Mouse (Mus musculus) adipocyte (in vitro differentiated cells): ENCODE measurements around the gene Foxp1.
A peak's percentile ranks its signal among the peaks of the same experiment; 100 is the strongest.

Source experiments
- DNase-seq: peaks from one replicate; pipeline ENCODE4 v3.0.0-alpha.2; 2016; ENCODE audit warnings: low spot score

Gene Foxp1

GRCm38 (mm10) chr6:98948153-98949141 lies 574.1 kb downstream of the Foxp1 start:
- no peak for DNase-seq

- no peak for DNase-seq
Measured at GRCm38 (mm10) chr6:98947486-98948152, 574.9 kb downstream of the Foxp1 start.

GRCm38 (mm10) chr6:98946731-98947130 lies 575.8 kb downstream of the Foxp1 start:
- DNase-seq: no peak

GRCm38 (mm10) chr6:98945496-98946412 lies 576.8 kb downstream of the Foxp1 start:
- no peak for DNase-seq

- no peak for DNase-seq
Measured at GRCm38 (mm10) chr6:98938348-98938747, 584.2 kb downstream of the Foxp1 start.

GRCm38 (mm10) chr6:98937513-98937912 lies 585.0 kb downstream of the Foxp1 start:
- DNase-seq: no peak

- DNase-seq: no peak
Measured at GRCm38 (mm10) chr6:98936377-98936776, 586.1 kb downstream of the Foxp1 start.

- no peak for DNase-seq
Measured at GRCm38 (mm10) chr6:98935169-98935568, 587.4 kb downstream of the Foxp1 start.

- DNase-seq: no peak
Measured at GRCm38 (mm10) chr6:98934381-98934780, 588.1 kb downstream of the Foxp1 start.

GRCm38 (mm10) chr6:98933135-98933724 lies 589.3 kb downstream of the Foxp1 start:
- DNase-seq: no peak

GRCm38 (mm10) chr6:98931881-98932540 lies 590.5 kb downstream of the Foxp1 start:
- no peak for DNase-seq

GRCm38 (mm10) chr6:98930652-98931300 lies 591.7 kb downstream of the Foxp1 start:
- DNase-seq: no peak

GRCm38 (mm10) chr6:98928365-98928764 lies 594.2 kb downstream of the Foxp1 start:
- no peak for DNase-seq

GRCm38 (mm10) chr6:98901259-98901658 lies 621.3 kb downstream of the Foxp1 start:
- DNase-seq: peak; percentile 12

GRCm38 (mm10) chr6:98878208-98878607 lies 644.3 kb downstream of the Foxp1 start:
- no peak for DNase-seq

GRCm38 (mm10) chr6:98876401-98876800 lies 646.1 kb downstream of the Foxp1 start:
- no peak for DNase-seq
